Mouse (Mus musculus): ENCODE measurements around the gene Nkx2-4. TPM values are rescaled to one million over a fixed set of nuclear protein-coding genes. Genes with fewer than 3 reads are reported as not detected.

Nkx2-4 gene
- polyA plus RNA-seq, 1 experiment from 2014 or later = 2.4 TPM

DNA sequence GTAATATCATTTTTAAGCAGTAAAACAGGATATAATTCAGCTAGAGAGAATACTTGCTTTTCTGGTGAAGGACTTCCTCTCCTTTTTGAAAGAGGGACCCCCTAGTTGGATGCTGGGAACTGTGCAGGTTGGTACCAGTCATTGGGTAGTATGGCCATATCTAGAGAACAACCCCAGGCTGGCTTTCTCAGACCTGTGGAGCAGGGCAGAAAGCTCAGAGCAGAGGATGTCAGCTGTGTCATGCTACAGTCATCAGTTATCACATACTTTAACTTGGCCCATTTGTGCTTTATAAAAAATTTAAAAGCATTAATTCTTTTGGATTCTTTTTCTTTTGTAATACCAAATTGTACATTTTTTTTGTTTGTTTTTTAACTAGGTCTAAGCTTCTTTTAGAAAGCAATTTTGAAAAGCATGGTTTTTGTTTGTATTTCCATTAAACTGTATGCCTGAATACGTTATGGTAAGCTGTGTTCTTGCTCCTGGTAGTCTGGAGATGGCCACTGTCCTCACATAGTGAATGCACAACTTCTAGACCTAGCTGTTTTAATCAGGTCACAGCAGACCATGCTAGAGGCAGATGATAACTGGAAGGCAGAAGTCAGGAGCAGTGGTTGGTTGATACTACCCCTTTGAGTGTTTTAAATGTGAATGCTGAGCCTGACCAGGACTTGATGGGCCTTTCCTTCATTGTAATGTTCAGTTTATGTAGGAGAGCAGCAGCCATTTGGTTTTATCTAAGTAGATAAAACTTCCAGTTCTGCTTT lies 17.6 kb downstream of the Nkx2-4 start:
- Histone ChIP-seq H3K9ac (no peak overlapping the region), H3K27ac (no peak overlapping the region), H3K4me3 (no peak overlapping the region), H3K4me2 (no peak overlapping the region), H3K4me1 (no peaks in the 10 kb centered on the region), H3K27me3 (replicated peaks) (no peaks in the 10 kb centered on the region), H3K9me3 (no peaks in the 10 kb centered on the region), H3K36me3 (replicated peaks) (peaks cover 2% of the 10 kb centered on the region; the same call in 1 of the 2 replicates)
- whole genome bisulfite sequencing = 82% methylated on average over 1 of the region's 1 CpGs
- ATAC-seq (replicated peaks) = no peak

DNA sequence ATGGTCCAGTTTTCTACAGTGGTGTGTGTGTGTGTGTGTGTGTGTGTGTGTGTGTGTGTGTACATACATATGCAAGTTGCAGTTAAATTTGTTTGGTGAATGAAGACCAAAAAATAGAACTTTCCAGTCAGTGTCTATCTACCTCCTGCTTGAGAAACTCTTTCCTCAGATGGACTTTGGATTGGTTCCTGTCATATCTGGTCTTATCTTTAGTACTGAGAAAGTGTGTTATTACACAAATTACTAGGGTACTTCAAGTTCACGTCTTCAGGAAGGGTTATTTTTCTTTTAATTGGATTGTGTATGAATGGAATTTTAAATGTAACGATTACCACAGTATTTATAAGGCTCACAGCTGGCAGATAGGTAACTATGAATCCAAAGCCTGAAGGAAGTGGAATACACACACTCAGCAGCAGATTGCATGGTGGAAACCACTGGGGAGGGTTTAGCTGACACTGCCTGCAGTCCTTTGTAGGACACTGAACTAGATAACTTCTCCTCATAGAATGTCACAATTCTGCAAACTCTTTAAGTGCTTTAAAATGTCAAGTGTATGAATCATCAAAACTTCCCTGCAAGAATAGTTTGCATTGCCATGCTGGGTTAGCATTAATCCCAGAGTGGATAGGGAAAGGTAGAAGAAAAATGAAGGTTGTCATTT lies 31.9 kb downstream of the Nkx2-4 start:
- Histone ChIP-seq H3K27me3 (replicated peaks) (no peaks in the 10 kb centered on the region), H3K4me3 (no peak overlapping the region), H3K9me3 (no peaks in the 10 kb centered on the region), H3K4me1 (no peaks in the 10 kb centered on the region), H3K36me3 (replicated peaks) (peaks cover 22% of the 10 kb centered on the region), H3K4me2 (no peak overlapping the region), H3K9ac (no peak overlapping the region), H3K27ac (no peak overlapping the region)
- ATAC-seq (replicated peaks) = no peak
- WGBS = 87% methylated on average over 2 of the region's 2 CpGs

DNA sequence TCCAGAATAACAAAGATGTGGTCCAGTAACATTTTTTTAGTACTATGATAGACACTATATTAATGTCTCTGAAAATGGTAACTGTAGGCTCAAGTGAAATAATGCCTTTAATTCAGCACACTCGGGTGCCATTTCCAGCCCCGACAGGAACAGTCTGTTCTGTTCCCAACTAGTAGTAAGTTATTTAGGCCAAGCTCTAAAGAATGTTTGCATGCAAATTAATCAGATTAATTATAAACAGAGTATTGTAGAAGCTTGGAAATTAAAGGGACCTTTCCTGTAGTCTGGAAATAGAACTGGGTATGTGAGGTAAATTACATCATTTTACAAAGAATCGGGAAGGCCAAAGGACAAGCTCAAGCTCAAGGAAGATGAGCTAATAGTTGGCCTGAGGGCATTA lies 38.2 kb downstream of the Nkx2-4 start:
- H3K36me3 ChIP-seq (replicated peaks) = peaks cover 24% of the 10 kb centered on the region; the same call in 1 of the 2 replicates
- H3K27me3 ChIP-seq (replicated peaks) = no peaks in the 10 kb centered on the region
- WGBS = 93% methylated on average over 3 of the region's 3 CpGs
- no peaks in the 10 kb centered on the region for H3K4me1 ChIP-seq
- H3K9ac ChIP-seq = no peak overlapping the region
- ATAC-seq (replicated peaks) = no peak
- H3K4me2 ChIP-seq = no peak overlapping the region
- H3K27ac ChIP-seq = no peak overlapping the region
- no peak overlapping the region for H3K4me3 ChIP-seq
- H3K9me3 ChIP-seq = no peaks in the 10 kb centered on the region

DNA sequence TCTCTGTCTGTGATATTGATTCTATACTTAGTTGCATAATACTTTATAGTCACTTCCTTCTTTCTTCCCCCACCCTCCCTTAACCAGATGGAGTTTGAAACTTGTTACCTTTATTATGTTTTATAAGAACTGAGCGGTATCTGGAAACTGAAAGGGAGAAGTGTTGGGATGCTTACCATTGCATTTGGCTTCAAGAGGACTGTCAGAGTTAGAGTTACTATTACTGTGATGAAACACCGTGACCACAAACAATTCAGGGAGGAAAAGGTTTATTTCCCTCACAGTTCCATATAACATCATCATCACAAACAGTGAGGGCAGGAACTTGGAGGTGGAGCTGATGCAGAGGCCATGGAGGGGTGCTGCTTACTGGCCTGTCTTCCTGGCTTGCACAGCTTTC lies 49.4 kb downstream of the Nkx2-4 start:
- no peak overlapping the region for H3K9ac ChIP-seq
- H3K27me3 ChIP-seq (replicated peaks) = no peaks in the 10 kb centered on the region
- WGBS = 91% methylated on average over 2 of the region's 2 CpGs
- H3K4me1 ChIP-seq = no peaks in the 10 kb centered on the region
- no peaks in the 10 kb centered on the region for H3K9me3 ChIP-seq
- H3K4me3 ChIP-seq = no peak overlapping the region
- H3K27ac ChIP-seq = no peak overlapping the region
- peaks cover 14% of the 10 kb centered on the region; the same call in 1 of the 2 replicates for H3K36me3 ChIP-seq (replicated peaks)
- ATAC-seq (replicated peaks) = no peak
- H3K4me2 ChIP-seq = no peak overlapping the region

Other genes with a start within 250 kb of the Nkx2-4 start
- 28.2 and 30.4 TPM in 2 replicates for gene Kiz, start 229.6 kb downstream of the Nkx2-4 start, polyA plus RNA-seq (2015; fragmentation: Nextera tagmentation; extraction: Ambion mirVana)
- gene Xrn2, start 72.4 kb downstream of the Nkx2-4 start, polyA plus RNA-seq (2015; fragmentation: Nextera tagmentation; extraction: Ambion mirVana) = 67.4 and 73.3 TPM in 2 replicates
- gene Nkx2-2, start 108.8 kb upstream of the Nkx2-4 start, polyA plus RNA-seq (2015; fragmentation: Nextera tagmentation; extraction: Ambion mirVana) = 6.3 and 9.4 TPM in 2 replicates